Comparison of ENCODE assay signal across 10 mouse cellular contexts in genomic region chr13:105054941-105055309, GRCm38 (mm10). TPM values are rescaled to one million over a fixed set of nuclear protein-coding genes. Genes with fewer than 3 reads are reported as not detected.
A peak's percentile ranks its signal among the peaks of the same experiment; 100 is the strongest.
DNase-seq lines count a peak whose midpoint lies in the region; ATAC-seq lines count a peak whose summit lies in the region.
"Had no signal": no experiment of that assay in that cellular context is flagged by ENCODE, and none has a peak within 500 bp of the region (broad histone marks: within the 10 kb centered on the region; RNA-seq: fewer than 3 reads in every experiment).

No protein-coding gene starts in this region.

- H3K27me3 ChIP-seq in heart, embryonic 11.5 days (ENCODE audit: control insufficient read depth, insufficient read depth, low read length): no peaks in the 10 kb centered on the region
- H3K27me3 ChIP-seq in hindbrain, embryonic 11.5 days (ENCODE audit: control insufficient read depth, insufficient read depth, low read length): no peaks in the 10 kb centered on the region; the same call in 1 of the 2 replicates
- H3K27me3 ChIP-seq in midbrain, embryonic 10.5 days (ENCODE audit: low read depth, poor library complexity, severe bottlenecking): peaks cover 46% of the 10 kb centered on the region

- peak overlapping the region; percentile 67 for H3K4me3 ChIP-seq in heart, embryonic 11.5 days (ENCODE audit: low read depth, low read length)
- peak overlapping the region; percentile 70 for H3K4me3 ChIP-seq in hindbrain, embryonic 11.5 days (ENCODE audit: low read depth, low read length)
- H3K4me3 ChIP-seq in midbrain, embryonic 10.5 days: peak overlapping the region; percentile 77

- ATAC-seq in heart, embryonic 11.5 days (replicated peaks; ENCODE audit: insufficient number of reproducible peaks, low FRiP score, low TSS enrichment): no peak
- ATAC-seq in hindbrain, embryonic 11.5 days (ENCODE audit: low FRiP score): peak; percentile 50

- intact Hi-C loops in heart, postnatal 36 days (cut with DNase I): loop anchor here (2.0 to 10.0 kb wide), 5 partner anchors 87 to 768 kb away; partner anchors contain the start of genes Adamts6 and Cwc27

- peak overlapping the region; percentile 77 for H3K4me2 ChIP-seq in heart, embryonic 11.5 days
- peak overlapping the region; percentile 74 for H3K4me2 ChIP-seq in hindbrain, embryonic 11.5 days (replicated peaks; ENCODE audit: low read depth, low read length)

- no peak for DNase-seq in heart, postnatal 36 days
- DNase-seq in ES-CJ7 (ENCODE audit: low read depth, low spot score): peak; percentile 17
- DNase-seq in hindbrain, embryonic 11.5 days (ENCODE audit: low spot score): no peak
- peak; percentile 19 for DNase-seq in midbrain, embryonic 10.5 days (ENCODE audit: low spot score)
- no peak for DNase-seq in right cerebral cortex, adult 2 months (ENCODE audit: low spot score in 2 of 2)
- DNase-seq in ovary, adult 18-20 months (ENCODE audit: low spot score): no peak
- no peak for DNase-seq in thymus, postnatal 36 days

- H3K27ac ChIP-seq in heart, embryonic 11.5 days (ENCODE audit: low read depth, low read length): no peak overlapping the region
- H3K27ac ChIP-seq in hindbrain, embryonic 11.5 days (ENCODE audit: low read depth, low read length): no peak overlapping the region
- 0 out of 2 replicates have a peak overlapping the region, but pooled peaks have one; percentile 82 for H3K27ac ChIP-seq in midbrain, embryonic 10.5 days (replicated peaks)

- no peaks in the 10 kb centered on the region for H3K9me3 ChIP-seq in heart, embryonic 11.5 days (replicated peaks; ENCODE audit: control insufficient read depth, low read length)
- H3K9me3 ChIP-seq in hindbrain, embryonic 11.5 days (ENCODE audit: control insufficient read depth, low read length): no peaks in the 10 kb centered on the region
- H3K9me3 ChIP-seq in midbrain, embryonic 10.5 days (replicated peaks): no peaks in the 10 kb centered on the region

- H3K4me1 ChIP-seq in heart, embryonic 11.5 days (ENCODE audit: control insufficient read depth, insufficient read depth, low read length): no peaks in the 10 kb centered on the region
- H3K4me1 ChIP-seq in hindbrain, embryonic 11.5 days (replicated peaks; ENCODE audit: control insufficient read depth, insufficient read depth, low read length): no peaks in the 10 kb centered on the region; the same call in 1 of the 2 replicates
- peaks cover 21% of the 10 kb centered on the region for H3K4me1 ChIP-seq in midbrain, embryonic 10.5 days

- peak overlapping the region; percentile 72 for H3K9ac ChIP-seq in heart, embryonic 11.5 days (ENCODE audit: low read depth, low read length)
- H3K9ac ChIP-seq in hindbrain, embryonic 11.5 days (ENCODE audit: low read depth, low read length): peak overlapping the region; percentile 77; the same call in 1 of the 2 replicates

- no peaks in the 10 kb centered on the region for H3K36me3 ChIP-seq in heart, embryonic 11.5 days (ENCODE audit: control insufficient read depth, insufficient read depth, low read length)
- no peaks in the 10 kb centered on the region for H3K36me3 ChIP-seq in hindbrain, embryonic 11.5 days (ENCODE audit: control insufficient read depth, insufficient read depth, low read length)
- H3K36me3 ChIP-seq in midbrain, embryonic 10.5 days: no peaks in the 10 kb centered on the region
- H3K36me3 ChIP-seq: G1E had no signal

- WGBS in heart, embryonic 11.5 days (ENCODE audit: insufficient replicate concordance): 1% methylated on average over 8 of the region's 8 CpGs
- under 1% methylated on average over 8 of the region's 8 CpGs for WGBS in hindbrain, embryonic 11.5 days
- WGBS in midbrain, embryonic 10.5 days: under 1% methylated on average over 8 of the region's 8 CpGs

RNA-seq across cellular contexts. Expression of gene Rgs7bp, which starts 0.2 kb away (rescaled TPM):
- polyA plus RNA-seq in heart, embryonic 11.5 days (2014; fragmentation: Nextera tagmentation; extraction: Ambion mirVana): 3.0 and 3.4 TPM in 2 replicates
- 1 to 10 TPM; 3.3 to 4.8 TPM for total RNA-seq in heart, postnatal 36 days (2021)
- polyA plus RNA-seq in hindbrain, embryonic 11.5 days (2014; fragmentation: Nextera tagmentation; extraction: Ambion mirVana): 1.6 and 2.3 TPM in 2 replicates
- 0.57 and 0.92 TPM in 2 replicates for polyA plus RNA-seq in midbrain, embryonic 10.5 days (2016; fragmentation: Nextera tagmentation; extraction: Ambion mirVana)
- total RNA-seq: neutrophil, adult 5-6 weeks had no signal
- polyA plus RNA-seq: G1E had no signal

RNA-seq across cellular contexts. Expression of gene 4933425L06Rik, which starts 27.0 kb away (rescaled TPM):
- polyA plus RNA-seq in heart, embryonic 11.5 days (2014; fragmentation: Nextera tagmentation; extraction: Ambion mirVana): not detected in 2 replicates
- not detected for total RNA-seq in heart, postnatal 36 days (2021)
- polyA plus RNA-seq in hindbrain, embryonic 11.5 days (2014; fragmentation: Nextera tagmentation; extraction: Ambion mirVana): not detected in 2 replicates
- not detected in 2 replicates for polyA plus RNA-seq in midbrain, embryonic 10.5 days (2016; fragmentation: Nextera tagmentation; extraction: Ambion mirVana)
- total RNA-seq: neutrophil, adult 5-6 weeks had no signal
- polyA plus RNA-seq: G1E had no signal

Comparison
In these comparisons a context has a peak if more than half of its experiments do, and no peak if none do; other contexts are left out.
1. DNase-seq: peak in ES-CJ7 (single experiment) and midbrain, embryonic 10.5 days (single experiment); none in heart, postnatal 36 days (0 of 2), hindbrain, embryonic 11.5 days (single experiment), right cerebral cortex, adult 2 months (0 of 2), ovary, adult 18-20 months (single experiment) and thymus, postnatal 36 days (0 of 2).
2. Peak in every context shown above with its lines, with median percentiles within 50 percentile points of each other: H3K4me3 ChIP-seq.